Mouse (Mus musculus) C2C12 (cell line): ENCODE measurements at regions not wholly inside any gene's neighbourhood (a gene's known extent, or its start where the extent isn't known, plus 50 kb on each side); places are given as distances from the start of the nearest gene placed in this dataset.

ENCODE experiments used
- CTCF ChIP-seq: IDR thresholded peaks from one replicate; pipeline ENCODE4 v1.5.1; 2011; ENCODE audit not compliant: control insufficient read depth, insufficient read depth, insufficient read length
- MAX ChIP-seq: IDR thresholded peaks from one replicate; pipeline ENCODE4 v1.6.1; 2011; ENCODE audit warnings: mild to moderate bottlenecking, control low read depth

DNA sequence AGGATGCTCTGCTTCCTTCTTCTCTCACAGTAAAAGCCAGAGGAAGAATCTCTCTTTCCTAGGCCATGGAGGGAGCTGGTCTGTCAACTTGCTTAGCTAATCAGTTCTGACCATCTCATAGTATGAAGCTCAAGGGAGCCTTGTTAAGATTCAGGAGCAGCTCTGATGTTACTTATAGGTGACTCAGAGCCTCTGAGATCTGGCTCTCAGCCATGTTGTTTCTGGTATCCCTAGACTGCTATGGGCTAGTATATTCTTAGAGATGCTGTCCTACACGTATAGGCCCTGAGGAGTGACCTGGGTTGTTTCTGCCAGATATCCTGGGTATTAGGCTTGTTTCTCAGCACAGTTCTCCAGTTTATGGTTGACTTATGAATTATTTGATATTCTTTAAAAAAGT is 160.9 kb downstream of the 4930564D02Rik start:
- TF ChIP-seq CTCF (no peak), MAX (no peak)
